Mouse (Mus musculus) forebrain, embryonic 11.5 days (tissue): ENCODE results near the gene Vps35l. TPM values are rescaled to one million over a fixed set of nuclear protein-coding genes. Genes with fewer than 3 reads are reported as not detected.
A peak's percentile ranks its signal among the peaks of the same experiment; 100 is the strongest.

ENCODE experiments used
- ATAC-seq: fragments of 200-750 bp; cut with Nextera tagmentation; replicated peaks from 2 replicates; pipeline ENCODE4 v1.8.0; 2017; ENCODE audit warnings: moderate TSS enrichment; ENCODE audit not compliant: low FRiP score
- DNase-seq: peaks from one replicate; pipeline ENCODE4 v3.0.0-alpha.2; 2017; ENCODE audit warnings: low spot score
- H3K27ac ChIP-seq: fragments of 300-500 bp; sonication (generic); 2 replicates; pipeline ENCODE4 v1.5.1; 2014; ENCODE audit warnings: low read depth, low read length
- H3K27me3 ChIP-seq: fragments of 300-500 bp; sonication (generic); 2 replicates; pipeline ENCODE4 v1.6.1; 2014; ENCODE audit warnings: mild to moderate bottlenecking, low read length, mixed read lengths; ENCODE audit not compliant: control insufficient read depth, insufficient read depth
- H3K36me3 ChIP-seq: fragments of 300-500 bp; sonication (generic); 2 replicates; pipeline ENCODE4 v1.6.1; 2014; ENCODE audit warnings: mild to moderate bottlenecking, low read length, moderate library complexity, mixed read lengths; ENCODE audit not compliant: control insufficient read depth, insufficient read depth
- H3K4me1 ChIP-seq: fragments of 300-500 bp; sonication (generic); replicated peaks from 2 replicates; pipeline ENCODE4 v1.6.1; 2014; ENCODE audit warnings: low read length, mixed read lengths; ENCODE audit not compliant: control insufficient read depth, insufficient read depth
- H3K4me2 ChIP-seq: fragments of 300-500 bp; sonication (generic); 2 replicates; pipeline ENCODE4 v1.6.1; 2014; ENCODE audit warnings: low read depth, mild to moderate bottlenecking, low read length, moderate library complexity, mixed read lengths; ENCODE audit not compliant: severe bottlenecking
- H3K4me3 ChIP-seq: fragments of 300-500 bp; sonication (generic); 2 replicates; pipeline ENCODE4 v1.5.1; 2014; ENCODE audit warnings: low read depth, low read length
- H3K9ac ChIP-seq: fragments of 300-500 bp; sonication (generic); 2 replicates; pipeline ENCODE4 v1.6.1; 2014; ENCODE audit warnings: low read length
- H3K9me3 ChIP-seq: fragments of 300-500 bp; sonication (generic); 2 replicates; pipeline ENCODE4 v1.6.1; 2016; ENCODE audit warnings: low read length, mixed read lengths; ENCODE audit not compliant: control insufficient read depth
- WGBS: fragments of 180-500 bp; shearing (Covaris S2); extraction: QIAGEN DNeasy Blood & Tissue Kit; methylation state at CpG from one replicate; pipeline ENCODE4 v1.1.7; 2014; 5-methylcytosine and 5-hydroxymethylcytosine counted together
- polyA plus RNA-seq: library from polyadenylated mRNA; unstranded; fragments of >200 nt; fragmentation: Nextera tagmentation; extraction: Ambion mirVana; gene quantifications from 2 replicates; pipeline ENCODE4 v1.2.1, GENCODE M21; 2014

Vps35l gene
- polyA plus RNA-seq, 1 experiment from 2014 or later = 74.9 TPM

- H3K4me2 ChIP-seq = no peak overlapping the region
- H3K27ac ChIP-seq = no peak overlapping the region
- H3K4me1 ChIP-seq = no peaks in the 10 kb centered on the region
- ATAC-seq = no peak
- no peak overlapping the region for H3K4me3 ChIP-seq
- H3K9me3 ChIP-seq = no peaks in the 10 kb centered on the region
- WGBS = 84% methylated on average over 9 of the region's 9 CpGs
- no peaks in the 10 kb centered on the region for H3K27me3 ChIP-seq
- H3K9ac ChIP-seq = no peak overlapping the region
- DNase-seq = no peak
- H3K36me3 ChIP-seq = no peaks in the 10 kb centered on the region; the same call in 1 of the 2 replicates
Measured at GRCm38 (mm10) chr7:118776491-118776890, 36.5 kb downstream of the Vps35l start.

DNA sequence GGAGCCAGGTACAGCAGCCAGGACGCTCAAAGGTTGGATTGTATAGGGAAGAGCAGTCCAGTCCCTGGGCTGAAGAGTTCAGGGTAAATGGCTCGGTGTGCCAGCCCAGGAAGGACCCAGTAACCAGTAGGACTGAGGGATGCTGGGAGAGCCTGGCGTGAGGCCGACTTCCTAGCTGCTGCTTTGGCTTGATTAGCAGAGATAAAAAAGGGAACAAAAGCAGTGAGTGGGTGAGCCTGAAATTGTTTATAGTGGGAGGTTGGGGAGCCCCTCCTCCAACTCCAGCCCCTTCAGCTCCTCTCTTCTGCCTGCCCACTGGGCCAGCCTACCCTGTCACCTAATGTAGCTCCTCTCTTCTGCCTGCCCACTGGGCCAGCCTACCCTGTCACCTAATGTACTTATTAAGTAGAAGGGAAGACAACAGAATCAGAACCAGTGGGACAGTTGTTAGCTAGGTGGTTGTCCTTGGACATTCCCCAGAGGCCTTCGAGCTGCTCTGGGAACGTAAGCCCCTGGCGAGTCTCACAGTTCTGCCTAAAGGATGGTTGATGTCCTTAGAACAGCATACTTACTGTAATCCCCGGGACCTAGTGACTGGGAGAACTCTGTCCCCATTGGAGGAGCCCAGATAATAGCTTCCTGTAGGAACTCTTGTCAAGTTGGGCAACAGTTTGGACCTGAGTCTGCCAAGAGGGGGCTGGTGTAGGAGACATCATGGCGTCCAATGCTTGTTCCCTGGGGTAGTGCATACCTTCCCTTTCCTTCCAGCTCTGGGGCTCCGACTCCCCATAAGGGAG is 37.8 kb downstream of the Vps35l start:
- Histone ChIP-seq H3K4me2 (no peak overlapping the region), H3K9me3 (no peaks in the 10 kb centered on the region), H3K9ac (no peak overlapping the region), H3K27me3 (no peaks in the 10 kb centered on the region), H3K4me1 (no peaks in the 10 kb centered on the region), H3K4me3 (no peak overlapping the region), H3K36me3 (no peaks in the 10 kb centered on the region; the same call in 1 of the 2 replicates), H3K27ac (no peak overlapping the region)
- no peak for DNase-seq
- ATAC-seq = no peak
- WGBS = 88% methylated on average over 10 of the region's 10 CpGs

- Histone ChIP-seq H3K9me3 (no peaks in the 10 kb centered on the region), H3K4me3 (no peak overlapping the region), H3K36me3 (no peaks in the 10 kb centered on the region; the same call in 1 of the 2 replicates), H3K9ac (no peak overlapping the region), H3K4me1 (no peaks in the 10 kb centered on the region), H3K27me3 (no peaks in the 10 kb centered on the region), H3K27ac (0 out of 2 replicates have a peak overlapping the region, but pooled peaks have one; percentile 53), H3K4me2 (no peak overlapping the region)
- DNase-seq (no peak), ATAC-seq (0 out of 2 replicates have a peak, but pooled peaks have one; percentile 30)
- 79% methylated on average over 6 of the region's 6 CpGs for WGBS
Measured at GRCm38 (mm10) chr7:118778561-118778960, 38.5 kb downstream of the Vps35l start.

DNA sequence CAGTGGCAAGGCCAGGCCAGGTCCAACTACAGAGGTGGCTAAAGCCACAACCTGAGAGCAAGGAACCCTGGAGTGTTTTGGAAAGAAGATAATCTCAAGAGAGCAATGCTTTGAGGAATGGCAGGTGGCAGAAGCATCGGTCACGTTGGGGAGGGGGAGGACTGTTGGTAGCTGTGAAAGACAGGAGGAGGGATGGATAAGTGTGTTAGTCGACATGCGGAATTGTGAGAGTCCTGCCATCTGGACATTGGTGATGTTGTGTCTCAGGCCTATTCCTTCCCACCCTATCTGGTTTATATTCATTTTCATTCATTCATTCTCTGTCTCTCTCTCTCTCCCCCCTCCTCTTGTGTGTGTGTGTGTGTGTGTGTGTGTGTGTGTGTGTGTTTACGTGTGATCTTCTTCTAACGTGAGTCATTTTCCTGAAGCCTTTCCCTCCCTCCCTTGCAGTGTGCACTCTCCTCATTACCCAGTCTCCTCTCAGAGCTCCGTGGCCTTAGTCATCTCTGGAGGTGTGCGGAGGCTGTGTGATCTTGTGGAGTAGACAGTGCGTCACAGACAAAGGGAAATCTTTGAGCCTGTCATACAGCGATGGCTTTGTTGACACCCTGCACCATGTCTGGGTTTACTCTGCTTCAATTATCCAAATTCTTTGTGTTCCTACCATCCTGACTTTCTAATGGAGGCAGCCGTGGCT is 43.4 kb downstream of the Vps35l start:
- Histone ChIP-seq H3K27me3 (no peaks in the 10 kb centered on the region), H3K27ac (no peak overlapping the region), H3K9ac (no peak overlapping the region), H3K36me3 (no peaks in the 10 kb centered on the region), H3K4me2 (no peak overlapping the region), H3K4me1 (no peaks in the 10 kb centered on the region), H3K9me3 (no peaks in the 10 kb centered on the region), H3K4me3 (no peak overlapping the region)
- WGBS = 87% methylated on average over 11 of the region's 11 CpGs
- ATAC-seq = no peak
- no peak for DNase-seq

GRCm38 (mm10) chr7:118786091-118786490 is 46.1 kb downstream of the Vps35l start:
- H3K9me3 ChIP-seq = no peaks in the 10 kb centered on the region
- no peaks in the 10 kb centered on the region for H3K36me3 ChIP-seq
- H3K4me3 ChIP-seq = no peak overlapping the region
- 81% methylated on average over 6 of the region's 6 CpGs for WGBS
- H3K4me1 ChIP-seq = no peaks in the 10 kb centered on the region
- H3K27me3 ChIP-seq = no peaks in the 10 kb centered on the region
- no peak overlapping the region for H3K4me2 ChIP-seq
- ATAC-seq (no peak), DNase-seq (no peak)
- no peak overlapping the region for H3K9ac ChIP-seq
- no peak overlapping the region for H3K27ac ChIP-seq

DNA sequence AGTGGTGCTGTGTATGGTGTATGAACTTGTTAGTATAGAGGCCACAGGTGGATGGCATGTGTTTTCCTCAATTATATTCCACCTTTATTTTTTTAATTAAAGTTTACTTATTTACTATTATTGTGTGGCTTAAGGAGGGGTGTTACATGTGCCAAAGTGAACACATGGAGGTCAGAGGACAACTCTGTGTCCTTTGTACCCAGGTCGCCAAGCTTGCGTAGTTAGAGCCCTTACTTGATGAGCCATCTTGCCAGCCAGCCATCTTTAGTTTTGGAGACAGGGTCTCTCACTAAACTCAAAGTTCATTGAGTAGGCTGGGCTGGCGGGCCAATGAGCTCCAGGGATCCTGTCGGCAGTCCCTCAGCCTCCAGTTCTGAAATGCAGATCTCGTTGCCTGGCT is 47.3 kb downstream of the Vps35l start:
- Histone ChIP-seq H3K4me3 (no peak overlapping the region), H3K27ac (no peak overlapping the region), H3K9ac (no peak overlapping the region), H3K27me3 (no peaks in the 10 kb centered on the region), H3K4me2 (no peak overlapping the region), H3K9me3 (no peaks in the 10 kb centered on the region), H3K36me3 (no peaks in the 10 kb centered on the region), H3K4me1 (no peaks in the 10 kb centered on the region)
- ATAC-seq (no peak), DNase-seq (no peak)
- WGBS = 90% methylated on average over 5 of the region's 5 CpGs

GRCm38 (mm10) chr7:118788481-118788880 is 48.5 kb downstream of the Vps35l start:
- H3K27ac ChIP-seq = no peak overlapping the region
- WGBS = 66% methylated on average over 7 of the region's 7 CpGs
- H3K4me3 ChIP-seq = no peak overlapping the region
- H3K36me3 ChIP-seq = no peaks in the 10 kb centered on the region
- no peaks in the 10 kb centered on the region for H3K9me3 ChIP-seq
- ATAC-seq (no peak), DNase-seq (no peak)
- H3K27me3 ChIP-seq = no peaks in the 10 kb centered on the region
- H3K4me1 ChIP-seq = no peaks in the 10 kb centered on the region
- H3K4me2 ChIP-seq = no peak overlapping the region
- H3K9ac ChIP-seq = no peak overlapping the region

- Histone ChIP-seq H3K27ac (no peak overlapping the region), H3K4me2 (no peak overlapping the region), H3K9me3 (no peaks in the 10 kb centered on the region), H3K36me3 (no peaks in the 10 kb centered on the region), H3K4me3 (no peak overlapping the region), H3K4me1 (no peaks in the 10 kb centered on the region), H3K27me3 (no peaks in the 10 kb centered on the region), H3K9ac (no peak overlapping the region)
- DNase-seq (no peak), ATAC-seq (no peak)
- WGBS = 73% methylated on average over 5 of the region's 5 CpGs
Measured at GRCm38 (mm10) chr7:118790292-118790691, 50.3 kb downstream of the Vps35l start.
